Mouse (Mus musculus): ENCODE measurements around the gene Dmrtb1. TPM values are rescaled to one million over a fixed set of nuclear protein-coding genes. Genes with fewer than 3 reads are reported as not detected.

Gene Dmrtb1
- total and polyA plus RNA-seq, 3 experiments, result not detected

GRCm38 (mm10) chr4:107732624-107733023 is 48.6 kb upstream of the Dmrtb1 start:
- H3K9ac ChIP-seq (ENCODE audit: control insufficient read depth, low read depth, low read length, poor library complexity, severe bottlenecking), result no peak overlapping the region
- no peak for TF ChIP-seq SMC3 (IDR thresholded peaks at IDR 0.05; ENCODE audit: low read depth, low read length)
- no peak for TF ChIP-seq JUND (IDR thresholded peaks at IDR 0.05; ENCODE audit: low read depth, low read length)
- no peak for TF ChIP-seq SIN3A (IDR thresholded peaks at IDR 0.05; ENCODE audit: low read length)
- no peak for TF ChIP-seq MAZ (IDR thresholded peaks at IDR 0.05; ENCODE audit: low read depth, low read length)
- TF ChIP-seq ZKSCAN1 (IDR thresholded peaks at IDR 0.05; ENCODE audit: low read depth, low read length), result no peak
- TF ChIP-seq TAL1 (IDR thresholded peaks at IDR 0.05; ENCODE audit: low read length), result no peak
- no peak for TF ChIP-seq RCOR1 (IDR thresholded peaks at IDR 0.05; ENCODE audit: low read depth, low read length)
- no peak overlapping the region for H3K4me3 ChIP-seq (ENCODE audit: control insufficient read depth in 1 of 2, insufficient read depth in 1 of 2, low read depth in 2 of 2, low read length in 2 of 2)
- no peaks in the 10 kb centered on the region for H3K79me2 ChIP-seq (ENCODE audit: control insufficient read depth, insufficient read depth, low read length, poor library complexity)
- peak; percentile 51 for DNase-seq (ENCODE audit: low read depth, low spot score)
- H3K36me3 ChIP-seq (ENCODE audit: control insufficient read depth in 1 of 2, insufficient read depth in 2 of 2, low read length in 2 of 2), result peaks cover 0 to 12% of the 10 kb centered on the region in 2 experiments; a peak in 2 of 4 replicates
- no peaks in the 10 kb centered on the region for H3K27me3 ChIP-seq (ENCODE audit: control insufficient read depth in 1 of 2, insufficient read depth in 2 of 2, low read length in 2 of 2)
- H3K27ac ChIP-seq (ENCODE audit: control insufficient read depth, low read depth, low read length), result no peak overlapping the region
- H3K9me3 ChIP-seq (replicated peaks; ENCODE audit: insufficient read depth, low read length), result no peaks in the 10 kb centered on the region
- H3K4me1 ChIP-seq (ENCODE audit: control insufficient read depth in 1 of 2, insufficient read depth in 2 of 2, low read length in 2 of 2), result peaks cover 3 to 18% of the 10 kb centered on the region in 2 experiments

- no peaks in the 10 kb centered on the region for H3K27me3 ChIP-seq (ENCODE audit: control insufficient read depth in 1 of 2, insufficient read depth in 2 of 2, low read length in 2 of 2)
- no peak for TF ChIP-seq POLR2AphosphoS5 (IDR thresholded peaks at IDR 0.05; ENCODE audit: borderline replicate concordance, low read depth, low read length)
- TF ChIP-seq ELF1 (IDR thresholded peaks at IDR 0.05; ENCODE audit: low read depth, low read length), result no peak
- no peak for TF ChIP-seq SIN3A (IDR thresholded peaks at IDR 0.05; ENCODE audit: low read length)
- no peak for TF ChIP-seq ZNF384 (IDR thresholded peaks at IDR 0.05; ENCODE audit: low read depth, low read length)
- no peak for TF ChIP-seq TCF12 (IDR thresholded peaks at IDR 0.05; ENCODE audit: low read depth, low read length)
- TF ChIP-seq NELFE (IDR thresholded peaks at IDR 0.05; ENCODE audit: low read depth, low read length), result no peak
- TF ChIP-seq MYB (IDR thresholded peaks at IDR 0.05; ENCODE audit: low read depth, low read length), result no peak
- TF ChIP-seq MEF2A (IDR thresholded peaks at IDR 0.05; ENCODE audit: extremely low read depth, insufficient replicate concordance, low read depth, low read length, poor library complexity, severe bottlenecking), result no peak
- TF ChIP-seq MYC (IDR thresholded peaks at IDR 0.05; ENCODE audit: low read depth, low read length), result no peak
- TF ChIP-seq RCOR1 (IDR thresholded peaks at IDR 0.05; ENCODE audit: low read depth, low read length), result no peak
- TF ChIP-seq MAFK (IDR thresholded peaks at IDR 0.05; ENCODE audit: borderline replicate concordance, low read depth, low read length), result no peak
- no peak for TF ChIP-seq ETS1 (IDR thresholded peaks at IDR 0.05; ENCODE audit: low read depth, low read length)
- TF ChIP-seq CHD2 (IDR thresholded peaks at IDR 0.05; ENCODE audit: low read length), result no peak
- TF ChIP-seq ZMIZ1 (IDR thresholded peaks at IDR 0.05; ENCODE audit: low read depth, low read length), result no peak
- no peak for TF ChIP-seq BHLHE40 (IDR thresholded peaks at IDR 0.05; ENCODE audit: borderline replicate concordance, low read depth, low read length)
- no peak for TF ChIP-seq TBP (IDR thresholded peaks at IDR 0.05; ENCODE audit: low read depth, low read length)
- TF ChIP-seq MAX (IDR thresholded peaks at IDR 0.05; ENCODE audit: low read length), result no peak
- no peak overlapping the region for H3K9ac ChIP-seq (ENCODE audit: control insufficient read depth, low read depth, low read length, poor library complexity, severe bottlenecking)
- DNase-seq (ENCODE audit: low read depth, low spot score), result no peak
- no peak overlapping the region for H3K4me3 ChIP-seq (ENCODE audit: control insufficient read depth in 1 of 2, insufficient read depth in 1 of 2, low read depth in 2 of 2, low read length in 2 of 2)
- no peaks in the 10 kb centered on the region for H3K9me3 ChIP-seq (replicated peaks; ENCODE audit: insufficient read depth, low read length)
- peaks cover 3 to 18% of the 10 kb centered on the region in 2 experiments for H3K4me1 ChIP-seq (ENCODE audit: control insufficient read depth in 1 of 2, insufficient read depth in 2 of 2, low read length in 2 of 2)
- no peaks in the 10 kb centered on the region for H3K79me2 ChIP-seq (ENCODE audit: control insufficient read depth, insufficient read depth, low read length, poor library complexity)
- peaks cover 0 to 12% of the 10 kb centered on the region in 2 experiments; a peak in 2 of 4 replicates for H3K36me3 ChIP-seq (ENCODE audit: control insufficient read depth in 1 of 2, insufficient read depth in 2 of 2, low read length in 2 of 2)
- H3K27ac ChIP-seq (ENCODE audit: control insufficient read depth, low read depth, low read length), result no peak overlapping the region
These were observed 48.2 kb upstream of the Dmrtb1 start for GRCm38 (mm10) chr4:107732182-107732581.
